Comparison of ENCODE assay signal across 13 mouse cellular contexts in the genomic region with DNA sequence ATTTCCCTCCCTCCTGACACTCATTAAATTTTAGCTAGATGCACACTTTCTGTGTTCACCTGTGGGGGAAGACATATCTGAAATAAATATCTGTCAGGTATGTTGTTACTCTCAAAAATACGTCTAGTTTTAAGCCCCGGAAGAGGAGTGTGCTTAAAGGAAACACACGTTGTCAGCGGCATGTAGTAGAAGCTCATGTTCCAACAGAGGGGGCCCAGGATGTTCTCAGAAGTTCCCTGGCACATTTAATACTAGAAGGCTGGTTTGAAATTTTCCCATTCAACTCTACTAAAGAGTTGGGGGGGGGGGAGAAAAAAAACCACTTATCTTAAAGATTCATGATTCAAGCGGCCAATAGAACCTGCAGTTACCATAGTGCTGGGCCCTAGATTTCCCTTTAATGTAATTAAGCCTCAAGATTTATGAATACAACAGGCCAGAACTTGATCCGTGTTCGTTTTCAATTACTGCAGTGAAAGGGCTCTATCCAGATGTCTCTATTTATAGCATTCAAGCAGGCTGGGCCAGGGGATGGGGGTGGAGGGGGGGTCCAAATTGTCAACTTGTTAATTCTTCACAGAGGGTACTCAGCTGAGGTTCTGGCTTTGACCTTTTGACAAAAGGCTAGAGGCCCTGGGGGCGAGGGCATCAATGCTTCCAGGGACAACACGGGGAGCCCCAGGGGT. TPM values are rescaled to one million over a fixed set of nuclear protein-coding genes. Genes with fewer than 3 reads are reported as not detected.
DNase-seq lines count a peak whose midpoint lies in the region; ATAC-seq lines count a peak whose summit lies in the region.
"Had no signal": no experiment of that assay in that cellular context is flagged by ENCODE, and none has a peak within 500 bp of the region (broad histone marks: within the 10 kb centered on the region; RNA-seq: fewer than 3 reads in every experiment).

No protein-coding gene starts in this region.

- no peak for DNase-seq in kidney, postnatal 10 days
- DNase-seq in embryonic facial prominence, embryonic 14.5 days (ENCODE audit: low spot score) = peak; percentile 79
- DNase-seq in limb, embryonic 11.5 days (ENCODE audit: low spot score) = peak; percentile 60
- no peak for DNase-seq in gastrocnemius, postnatal 36 days
- DNase-seq in spleen, adult 12 weeks (ENCODE audit: low spot score) = no peak
- no peak for DNase-seq in right cerebral cortex, postnatal 14 days
- DNase-seq: adrenal gland, adult 2 months; liver, embryonic 13.5 days had no signal

- no peaks in the 10 kb centered on the region for H3K9me3 ChIP-seq in kidney, embryonic 14.5 days (ENCODE audit: control insufficient read depth, low read length)
- no peaks in the 10 kb centered on the region for H3K9me3 ChIP-seq in embryonic facial prominence, embryonic 14.5 days (ENCODE audit: control insufficient read depth, low read length)
- H3K9me3 ChIP-seq in limb, embryonic 11.5 days (ENCODE audit: control insufficient read depth, low read length) = no peaks in the 10 kb centered on the region
- H3K9me3 ChIP-seq in neural tube, embryonic 13.5 days = no peaks in the 10 kb centered on the region
- H3K9me3 ChIP-seq: heart, embryonic 10.5 days; liver, embryonic 13.5 days had no signal

- H3K27ac ChIP-seq in kidney, embryonic 14.5 days (ENCODE audit: low read depth, low read length) = no peak overlapping the region
- peak overlapping the region; percentile 15; the same call in 1 of the 2 replicates for H3K27ac ChIP-seq in embryonic facial prominence, embryonic 14.5 days (replicated peaks; ENCODE audit: low read depth, low read length)
- no peak overlapping the region for H3K27ac ChIP-seq in limb, embryonic 11.5 days (replicated peaks; ENCODE audit: low read depth, low read length)
- no peak overlapping the region for H3K27ac ChIP-seq in neural tube, embryonic 13.5 days (replicated peaks)
- H3K27ac ChIP-seq: heart, embryonic 10.5 days; liver, embryonic 13.5 days had no signal

- no peaks in the 10 kb centered on the region for H3K36me3 ChIP-seq in kidney, embryonic 14.5 days (ENCODE audit: control insufficient read depth, insufficient read depth, low read length)
- no peaks in the 10 kb centered on the region for H3K36me3 ChIP-seq in embryonic facial prominence, embryonic 14.5 days (ENCODE audit: control insufficient read depth, insufficient read depth, low read length)
- no peaks in the 10 kb centered on the region for H3K36me3 ChIP-seq in limb, embryonic 11.5 days (ENCODE audit: control insufficient read depth, insufficient read depth, low read length)
- H3K36me3 ChIP-seq in neural tube, embryonic 13.5 days = no peaks in the 10 kb centered on the region
- H3K36me3 ChIP-seq: heart, embryonic 10.5 days; liver, embryonic 13.5 days had no signal

- intact Hi-C loops in gastrocnemius, postnatal 36 days (cut with DNase I) = no loop called here

- H3K4me3 ChIP-seq in kidney, embryonic 14.5 days (ENCODE audit: low read length) = no peak overlapping the region
- H3K4me3 ChIP-seq in embryonic facial prominence, embryonic 14.5 days (ENCODE audit: low read depth, low read length) = no peak overlapping the region
- no peak overlapping the region for H3K4me3 ChIP-seq in limb, embryonic 11.5 days (ENCODE audit: low read depth, low read length)
- no peak overlapping the region for H3K4me3 ChIP-seq in neural tube, embryonic 13.5 days
- H3K4me3 ChIP-seq: heart, embryonic 10.5 days; liver, embryonic 13.5 days had no signal

- ATAC-seq in kidney, embryonic 14.5 days (ENCODE audit: low FRiP score, low TSS enrichment) = peak; percentile 76
- ATAC-seq in embryonic facial prominence, embryonic 14.5 days (ENCODE audit: low read depth) = peak; percentile 90
- ATAC-seq in limb, embryonic 11.5 days (ENCODE audit: insufficient number of reproducible peaks, low FRiP score, low TSS enrichment, low read depth) = peak; percentile 67
- peak; percentile 82 for ATAC-seq in neural tube, embryonic 13.5 days (ENCODE audit: low read depth)

- H3K9ac ChIP-seq in kidney, embryonic 14.5 days (ENCODE audit: low read depth, low read length) = no peak overlapping the region
- no peak overlapping the region for H3K9ac ChIP-seq in embryonic facial prominence, embryonic 14.5 days (ENCODE audit: low read depth, low read length)
- no peak overlapping the region for H3K9ac ChIP-seq in limb, embryonic 11.5 days (ENCODE audit: low read length)
- no peak overlapping the region for H3K9ac ChIP-seq in neural tube, embryonic 13.5 days
- H3K9ac ChIP-seq: liver, embryonic 13.5 days had no signal

- no peak overlapping the region for H3K4me2 ChIP-seq in kidney, embryonic 14.5 days (replicated peaks; ENCODE audit: low read depth, low read length)
- H3K4me2 ChIP-seq in embryonic facial prominence, embryonic 14.5 days (ENCODE audit: low read depth, low read length) = no peak overlapping the region
- H3K4me2 ChIP-seq in limb, embryonic 11.5 days (ENCODE audit: low read depth, severe bottlenecking) = no peak overlapping the region
- H3K4me2 ChIP-seq in neural tube, embryonic 13.5 days = no peak overlapping the region
- H3K4me2 ChIP-seq: liver, embryonic 13.5 days had no signal

- 0 out of 2 replicates have a peak, but pooled peaks cover 3% of the 10 kb centered on the region for H3K4me1 ChIP-seq in kidney, embryonic 14.5 days (ENCODE audit: control insufficient read depth, insufficient read depth, low read length)
- peaks cover 11% of the 10 kb centered on the region for H3K4me1 ChIP-seq in embryonic facial prominence, embryonic 14.5 days (ENCODE audit: control insufficient read depth, insufficient read depth, low read length)
- peaks cover 10% of the 10 kb centered on the region for H3K4me1 ChIP-seq in limb, embryonic 11.5 days (ENCODE audit: control insufficient read depth, insufficient read depth, low read length)
- peaks cover 34% of the 10 kb centered on the region for H3K4me1 ChIP-seq in neural tube, embryonic 13.5 days (replicated peaks)
- H3K4me1 ChIP-seq: heart, embryonic 10.5 days; liver, embryonic 13.5 days had no signal

- H3K27me3 ChIP-seq in kidney, embryonic 14.5 days (ENCODE audit: control insufficient read depth, insufficient read depth, low read length) = no peaks in the 10 kb centered on the region
- no peaks in the 10 kb centered on the region for H3K27me3 ChIP-seq in embryonic facial prominence, embryonic 14.5 days (replicated peaks; ENCODE audit: control insufficient read depth, insufficient read depth, low read length)
- H3K27me3 ChIP-seq in limb, embryonic 11.5 days (ENCODE audit: control insufficient read depth, insufficient read depth, low read length) = no peaks in the 10 kb centered on the region
- no peaks in the 10 kb centered on the region; the same call in 1 of the 2 replicates for H3K27me3 ChIP-seq in neural tube, embryonic 13.5 days
- H3K27me3 ChIP-seq: liver, embryonic 13.5 days had no signal

- 21% methylated on average over 9 of the region's 9 CpGs for WGBS in kidney, embryonic 14.5 days
- 14% methylated on average over 9 of the region's 9 CpGs for WGBS in embryonic facial prominence, embryonic 14.5 days
- WGBS in limb, embryonic 11.5 days = 5% methylated on average over 9 of the region's 9 CpGs
- WGBS in neural tube, embryonic 13.5 days = 8% methylated on average over 9 of the region's 9 CpGs

RNA-seq across cellular contexts. Expression of a gene that starts 43.6 kb away (rescaled TPM):
- not detected in 2 replicates for polyA plus RNA-seq in kidney, embryonic 14.5 days (2014; fragmentation: Nextera tagmentation; extraction: Ambion mirVana)
- 0.14 TPM in 1 of 2 replicates, not detected in the other for polyA plus RNA-seq in embryonic facial prominence, embryonic 14.5 days (2014; fragmentation: Nextera tagmentation; extraction: Ambion mirVana)
- polyA plus RNA-seq in limb, embryonic 11.5 days (2014; fragmentation: Nextera tagmentation; extraction: Ambion mirVana) = not detected in 2 replicates
- 0.22 and 0.27 TPM in 2 replicates for polyA plus RNA-seq in neural tube, embryonic 13.5 days (2015; fragmentation: Nextera tagmentation; extraction: Ambion mirVana)
- under 1 TPM; 0.51 to 0.57 TPM for total RNA-seq in gastrocnemius, postnatal 36 days (2021)
- total RNA-seq: adrenal gland, adult 2 months; layer of hippocampus, postnatal 10 days had no signal
- polyA plus RNA-seq: adrenal gland, adult 2 months; C2C12; heart, embryonic 10.5 days; liver, embryonic 13.5 days had no signal

Comparison
In these comparisons a context has a peak if more than half of its experiments do, and no peak if none do; other contexts are left out.
1. DNase-seq: peak in embryonic facial prominence, embryonic 14.5 days (single experiment) and limb, embryonic 11.5 days (single experiment); none in kidney, postnatal 10 days (single experiment), gastrocnemius, postnatal 36 days (0 of 2), spleen, adult 12 weeks (single experiment) and right cerebral cortex, postnatal 14 days (single experiment).
2. Peak in every context shown above with its lines, with median percentiles within 50 percentile points of each other: ATAC-seq.